Mouse (Mus musculus) liver, postnatal 0 days (tissue): ENCODE results near the gene Slc44a1.

Experiments
- CTCF ChIP-seq: sonication (generic); IDR thresholded peaks from 2 replicates; pipeline ENCODE4 v1.5.1; 2016; ENCODE audit warnings: antibody characterized with exemption, low read depth
- EP300 ChIP-seq: IDR thresholded peaks from 2 replicates; pipeline ENCODE4 v1.6.1; 2016; ENCODE audit warnings: antibody characterized with exemption, low read depth, mild to moderate bottlenecking

GRCm38 (mm10) chr4:53431585-53432234, 8.5 kb upstream of the Slc44a1 start:
- no peak for TF ChIP-seq CTCF
- peak; percentile 98 for TF ChIP-seq EP300
